Mouse (Mus musculus) CH12.LX (cell line): ENCODE results near the gene BC030867. TPM values are rescaled to one million over a fixed set of nuclear protein-coding genes. Genes with fewer than 3 reads are reported as not detected.

ENCODE experiments used
- DNase-seq: peaks from one replicate; pipeline ENCODE4 v3.0.0-alpha.2; 2013; ENCODE audit errors: extremely low read depth
- H3K27ac ChIP-seq: 2 replicates; pipeline ENCODE4 v1.5.1; 2012; ENCODE audit warnings: low read depth, mild to moderate bottlenecking, control low read depth, moderate library complexity; ENCODE audit not compliant: insufficient read depth
- H3K27me3 ChIP-seq: replicated peaks from 2 replicates; pipeline ENCODE3; 2012; ENCODE audit warnings: inconsistent platforms
- H3K36me3 ChIP-seq, 2 experiments: replicated peaks in 1 of 2; 2 replicates each; pipeline versions ENCODE3 to v1.6.1; 2012; ENCODE audit warnings: inconsistent platforms in 1 of 2, low read length in 1 of 2, mild to moderate bottlenecking in 1 of 2, mixed read lengths in 1 of 2, moderate library complexity in 1 of 2; ENCODE audit not compliant: control insufficient read depth in 1 of 2, insufficient read depth in 1 of 2
- H3K4me1 ChIP-seq, 2 experiments: 2 replicates each; pipeline ENCODE4 v1.6.1; 2012; ENCODE audit warnings: inconsistent platforms in 1 of 2, moderate library complexity in 1 of 2; ENCODE audit not compliant: insufficient read depth in 2 of 2, control insufficient read depth in 1 of 2
- H3K4me2 ChIP-seq: 2 replicates; pipeline ENCODE4 v1.6.1; 2012; ENCODE audit warnings: low read depth, mild to moderate bottlenecking, control low read depth; ENCODE audit not compliant: poor library complexity, insufficient read depth, severe bottlenecking
- H3K4me3 ChIP-seq, 3 experiments: fragments of 150-350 bp in 1 of 3; sonication (generic) in 1 of 3; replicated peaks in 1 of 3; 2 replicates each; pipeline versions ENCODE3 to v1.5.1; 2011 to 2012; ENCODE audit warnings: low read depth in 2 of 3, low read length in 2 of 3, mild to moderate bottlenecking in 2 of 3, moderate library complexity in 2 of 3, control low read depth in 1 of 3, improper control_type of control experiment in 1 of 3, inconsistent platforms in 1 of 3, mixed read lengths in 1 of 3; ENCODE audit not compliant: poor library complexity in 1 of 3
- H3K79me2 ChIP-seq: replicated peaks from 2 replicates; pipeline ENCODE4 v1.6.1; 2012; ENCODE audit warnings: mild to moderate bottlenecking, moderate library complexity; ENCODE audit not compliant: control insufficient read depth, poor library complexity, insufficient read depth, severe bottlenecking; ENCODE audit errors: extremely low read depth
- H3K9ac ChIP-seq: 2 replicates; pipeline ENCODE4 v1.6.1; 2012; ENCODE audit warnings: low read depth, mild to moderate bottlenecking, control low read depth, moderate library complexity; ENCODE audit not compliant: insufficient read depth
- H3K9me3 ChIP-seq: replicated peaks from 2 replicates; pipeline ENCODE3; 2012; ENCODE audit warnings: low read length, inconsistent platforms, mixed read lengths
- BHLHE40 ChIP-seq: IDR thresholded peaks from 2 replicates; pipeline ENCODE4 v1.6.1; 2011; ENCODE audit warnings: mild to moderate bottlenecking, low read depth, low read length, improper control_type of control experiment
- CHD1 ChIP-seq: IDR thresholded peaks from 2 replicates; pipeline ENCODE4 v1.6.1; 2012; ENCODE audit warnings: low read depth, low read length, improper control_type of control experiment, inconsistent platforms
- CHD2 ChIP-seq: IDR thresholded peaks from 2 replicates; pipeline ENCODE4 v1.6.1; 2011; ENCODE audit warnings: low read length, improper control_type of control experiment
- E2F4 ChIP-seq: IDR thresholded peaks from 2 replicates; pipeline ENCODE4 v1.6.1; 2011; ENCODE audit warnings: low read depth, low read length, improper control_type of control experiment; ENCODE audit not compliant: insufficient replicate concordance
- EP300 ChIP-seq: IDR thresholded peaks from 2 replicates; pipeline ENCODE4 v1.6.1; 2011; ENCODE audit warnings: low read length, improper control_type of control experiment
- ETS1 ChIP-seq: conservative IDR thresholded peaks from 2 replicates; pipeline ENCODE4 v1.6.1; 2012; ENCODE audit warnings: low read depth, mild to moderate bottlenecking, inconsistent platforms, low read length, improper control_type of control experiment, moderate library complexity
- GABPA ChIP-seq: IDR thresholded peaks from 2 replicates; pipeline ENCODE4 v1.6.1; 2012; ENCODE audit warnings: low read depth, low read length, improper control_type of control experiment, inconsistent platforms; ENCODE audit not compliant: insufficient replicate concordance
- HCFC1 ChIP-seq: IDR thresholded peaks from 2 replicates; pipeline ENCODE4 v1.6.1; 2012; ENCODE audit warnings: low read depth, mild to moderate bottlenecking, inconsistent platforms, low read length, improper control_type of control experiment
- IRF4 ChIP-seq: IDR thresholded peaks from 2 replicates; pipeline ENCODE4 v1.6.1; 2014; ENCODE audit warnings: low read depth, mild to moderate bottlenecking, inconsistent platforms, low read length, improper control_type of control experiment
- JUN ChIP-seq: IDR thresholded peaks from 2 replicates; pipeline ENCODE4 v1.6.1; 2011; ENCODE audit warnings: low read depth, mild to moderate bottlenecking, low read length, improper control_type of control experiment, moderate library complexity; ENCODE audit not compliant: insufficient read depth
- KAT2A ChIP-seq: IDR thresholded peaks from 2 replicates; pipeline ENCODE4 v1.6.1; 2012; ENCODE audit warnings: low read length, improper control_type of control experiment, inconsistent platforms; ENCODE audit not compliant: insufficient replicate concordance
- MAFK ChIP-seq: IDR thresholded peaks from 2 replicates; pipeline ENCODE4 v1.6.1; 2011; ENCODE audit warnings: low read length, improper control_type of control experiment; ENCODE audit not compliant: insufficient replicate concordance
- MAX ChIP-seq: IDR thresholded peaks from 2 replicates; pipeline ENCODE4 v1.6.1; 2011; ENCODE audit warnings: low read length, improper control_type of control experiment
- MAZ ChIP-seq: IDR thresholded peaks from 2 replicates; pipeline ENCODE4 v1.6.1; 2012; ENCODE audit warnings: low read depth, mild to moderate bottlenecking, inconsistent platforms, low read length, improper control_type of control experiment, moderate library complexity
- MEF2A ChIP-seq: IDR thresholded peaks from 2 replicates; pipeline ENCODE4 v1.6.1; 2014; ENCODE audit warnings: low read depth, mild to moderate bottlenecking, inconsistent platforms, low read length, improper control_type of control experiment, borderline replicate concordance
- MYC ChIP-seq: IDR thresholded peaks from 2 replicates; pipeline ENCODE4 v1.6.1; 2011; ENCODE audit warnings: low read depth, mild to moderate bottlenecking, improper control_type of control experiment, low read length
- NELFE ChIP-seq: IDR thresholded peaks from 2 replicates; pipeline ENCODE4 v1.6.1; 2011; ENCODE audit warnings: low read depth, low read length, improper control_type of control experiment
- PAX5 ChIP-seq: IDR thresholded peaks from 2 replicates; pipeline ENCODE4 v1.6.1; 2012; ENCODE audit warnings: low read length, inconsistent platforms, mixed read lengths
- POLR2A ChIP-seq: IDR thresholded peaks from 2 replicates; pipeline ENCODE4 v1.6.1; 2011; ENCODE audit warnings: low read depth, mild to moderate bottlenecking, improper control_type of control experiment, low read length
- POLR2AphosphoS2 ChIP-seq: IDR thresholded peaks from 2 replicates; pipeline ENCODE4 v1.6.1; 2011; ENCODE audit warnings: low read depth, low read length, improper control_type of control experiment
- RAD21 ChIP-seq: IDR thresholded peaks from 2 replicates; pipeline ENCODE4 v1.6.1; 2011; ENCODE audit warnings: low read depth, mild to moderate bottlenecking, low read length, improper control_type of control experiment, moderate library complexity
- SIN3A ChIP-seq: IDR thresholded peaks from 2 replicates; pipeline ENCODE4 v1.6.1; 2012; ENCODE audit warnings: low read length, improper control_type of control experiment, inconsistent platforms
- SMC3 ChIP-seq: IDR thresholded peaks from 2 replicates; pipeline ENCODE4 v1.6.1; 2011; ENCODE audit warnings: low read depth, low read length, improper control_type of control experiment
- TBP ChIP-seq: conservative IDR thresholded peaks from 2 replicates; pipeline ENCODE4 v1.6.1; 2011; ENCODE audit warnings: low read depth, low read length, improper control_type of control experiment
- TCF12 ChIP-seq: IDR thresholded peaks from 2 replicates; pipeline ENCODE4 v1.6.1; 2014; ENCODE audit warnings: low read depth, mild to moderate bottlenecking, inconsistent platforms, low read length, improper control_type of control experiment
- UBTF ChIP-seq: IDR thresholded peaks from 2 replicates; pipeline ENCODE4 v1.6.1; 2012; ENCODE audit warnings: low read depth, mild to moderate bottlenecking, inconsistent platforms, low read length, improper control_type of control experiment, moderate library complexity
- ZC3H11A ChIP-seq: IDR thresholded peaks from 2 replicates; pipeline ENCODE4 v1.6.1; 2012; ENCODE audit warnings: low read depth, mild to moderate bottlenecking, inconsistent platforms, low read length, improper control_type of control experiment
- ZKSCAN1 ChIP-seq: IDR thresholded peaks from 2 replicates; pipeline ENCODE4 v1.6.1; 2012; ENCODE audit warnings: low read depth, inconsistent platforms, low read length, improper control_type of control experiment, borderline replicate concordance
- ZMIZ1 ChIP-seq: IDR thresholded peaks from 2 replicates; pipeline ENCODE4 v1.6.1; 2012; ENCODE audit warnings: low read depth, mild to moderate bottlenecking, inconsistent platforms, low read length, improper control_type of control experiment
- ZNF384 ChIP-seq: IDR thresholded peaks from 2 replicates; pipeline ENCODE4 v1.6.1; 2012; ENCODE audit warnings: low read depth, low read length, improper control_type of control experiment, inconsistent platforms
- dilution Hi-C: fragments of 300-500 bp; cut with MboI; formaldehyde crosslinking; loops from 2 replicates; pipeline ENCODE4 v1.14.3; 2020; ENCODE audit warnings: low sequenced_read_pairs; ENCODE audit not compliant: extremely low pct_unique_long_range_greater_than_20kb, extremely low pct_ligation_motif_present
- in situ Hi-C: fragments of 300-500 bp; cut with MboI; formaldehyde crosslinking; loops from 3 replicates; pipeline ENCODE4 v1.14.3; 2019; ENCODE audit warnings: low sequenced_read_pairs, low pct_ligation_motif_present, low pct_unique_long_range_greater_than_20kb, mixed read lengths
- polyA plus RNA-seq: library from polyadenylated mRNA; unstranded; fragments of >175 nt; gene quantifications from 2 replicates; pipeline ENCODE4 v1.2.1, GENCODE M21; 2012; ENCODE audit warnings: low read depth; ENCODE audit not compliant: insufficient read length
- total RNA-seq, 2 experiments: library from RNA; depleted of rRNA; stranded (reverse); fragments of 300-350 nt in 1 of 2; fragments of >200 nt in 1 of 2; gene quantifications; 2 replicates each; pipeline ENCODE4 v1.2.3; 2012 to 2014

BC030867 gene
- total and polyA plus RNA-seq, 3 experiments = 11.4 to 34.0 (median 26.2) TPM

GRCm38 (mm10) chr11:102266631-102267355, 18.1 kb downstream of the BC030867 start:
- peaks cover 29 to 43% of the 10 kb centered on the region in 2 experiments for H3K36me3 ChIP-seq
- H3K4me2 ChIP-seq = no peak overlapping the region
- in situ Hi-C loops (no loop called here), dilution Hi-C loops (no loop called here)
- no peak overlapping the region for H3K27ac ChIP-seq
- no peak overlapping the region for H3K9ac ChIP-seq
- H3K4me1 ChIP-seq = peaks cover 0 to 15% of the 10 kb centered on the region in 2 experiments; a peak in 2 of 4 replicates
- TF ChIP-seq ZC3H11A (no peak), ETS1 (no peak), ZNF384 (no peak), E2F4 (no peak), MAFK (no peak), MEF2A (no peak), PAX5 (no peak), ZMIZ1 (no peak), SIN3A (no peak), MAZ (no peak), ZKSCAN1 (no peak), TBP (no peak), EP300 (no peak)
- H3K4me3 ChIP-seq = no peak overlapping the region
- DNase-seq = no peak
- peaks cover 4% of the 10 kb centered on the region for H3K27me3 ChIP-seq
- H3K9me3 ChIP-seq = no peaks in the 10 kb centered on the region
- H3K79me2 ChIP-seq = no peaks in the 10 kb centered on the region

GRCm38 (mm10) chr11:102267480-102267879, 18.8 kb downstream of the BC030867 start:
- H3K36me3 ChIP-seq = peaks cover 24 to 36% of the 10 kb centered on the region in 2 experiments
- dilution Hi-C loops (no loop called here), in situ Hi-C loops (no loop called here)
- H3K9me3 ChIP-seq = no peaks in the 10 kb centered on the region
- peaks cover 6% of the 10 kb centered on the region for H3K27me3 ChIP-seq
- H3K79me2 ChIP-seq = no peaks in the 10 kb centered on the region
- H3K4me2 ChIP-seq = peak overlapping the region; percentile 23; the same call in 1 of the 2 replicates
- peaks cover 0 to 15% of the 10 kb centered on the region in 2 experiments; a peak in 2 of 4 replicates for H3K4me1 ChIP-seq
- no peak overlapping the region for H3K9ac ChIP-seq
- H3K27ac ChIP-seq = no peak overlapping the region
- H3K4me3 ChIP-seq = no peak overlapping the region
- DNase-seq = peak; percentile 62
- TF ChIP-seq MAX (no peak; the same call in 1 of the 2 replicates), CHD1 (no peak), MAFK (no peak), ZNF384 (no peak), IRF4 (no peak; the same call in 1 of the 2 replicates), ZKSCAN1 (no peak), JUN (no peak), TCF12 (no peak), ETS1 (no peak; the same call in 1 of the 2 replicates), BHLHE40 (peak; percentile 36), EP300 (no peak), KAT2A (no peak), MAZ (peak; percentile 85), RAD21 (peak; percentile 81), CHD2 (no peak), SMC3 (peak; percentile 64), MEF2A (no peak), NELFE (no peak), TBP (no peak), MYC (no peak), GABPA (no peak), UBTF (no peak), POLR2AphosphoS2 (no peak), POLR2A (no peak), SIN3A (peak; percentile 68), HCFC1 (no peak), E2F4 (no peak)
